Mouse (Mus musculus): ENCODE measurements around the gene 4921536K21Rik.
A peak's percentile ranks its signal among the peaks of the same experiment; 100 is the strongest.

The 4921536K21Rik gene

GRCm38 (mm10) chr11:3894406-3895281 lies at the start of gene 4921536K21Rik, which contains the start of gene Dusp18:
Gene 4921536K21Rik, minus strand, starts transcription at chr11:3895098.
Gene Dusp18, plus strand, starts transcription at chr11:3895240.
- DNase-seq (ENCODE audit: low spot score in 2 of 2): peak; percentile 97 to 99

GRCm38 (mm10) chr11:3941371-3941770 lies 46.5 kb upstream of the 4921536K21Rik start:
- no peak for DNase-seq (ENCODE audit: low spot score in 2 of 2)

GRCm38 (mm10) chr11:3937321-3937874 lies 42.5 kb upstream of the 4921536K21Rik start:
- no peak for DNase-seq (ENCODE audit: low spot score in 2 of 2)

DNA sequence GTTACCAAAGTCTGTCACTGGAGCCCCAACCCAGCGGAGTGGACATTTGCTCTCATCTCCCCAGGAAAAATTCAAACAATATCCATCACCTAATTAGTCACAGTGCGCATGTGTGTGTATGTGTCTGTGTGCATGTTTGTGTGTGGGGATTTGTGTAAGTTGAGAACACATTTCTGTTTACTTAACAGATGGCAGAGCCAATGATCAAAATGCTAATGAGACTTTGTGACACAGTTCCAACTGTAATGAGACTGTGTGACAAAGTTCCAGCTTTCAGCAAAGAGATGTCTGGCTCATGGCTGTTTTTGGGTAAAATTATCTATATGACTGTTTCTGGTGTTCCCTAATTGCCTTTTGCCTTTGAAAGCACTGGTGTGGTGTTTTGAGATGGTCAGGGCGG lies 41.4 kb upstream of the 4921536K21Rik start:
- no peak for DNase-seq (ENCODE audit: low spot score in 2 of 2)

- no peak for DNase-seq (ENCODE audit: low spot score in 2 of 2)
These were observed 40.2 kb upstream of the 4921536K21Rik start for GRCm38 (mm10) chr11:3935135-3935534.

- no peak for DNase-seq (ENCODE audit: low spot score in 2 of 2)
These were observed 38.9 kb upstream of the 4921536K21Rik start for GRCm38 (mm10) chr11:3933756-3934285.

DNA sequence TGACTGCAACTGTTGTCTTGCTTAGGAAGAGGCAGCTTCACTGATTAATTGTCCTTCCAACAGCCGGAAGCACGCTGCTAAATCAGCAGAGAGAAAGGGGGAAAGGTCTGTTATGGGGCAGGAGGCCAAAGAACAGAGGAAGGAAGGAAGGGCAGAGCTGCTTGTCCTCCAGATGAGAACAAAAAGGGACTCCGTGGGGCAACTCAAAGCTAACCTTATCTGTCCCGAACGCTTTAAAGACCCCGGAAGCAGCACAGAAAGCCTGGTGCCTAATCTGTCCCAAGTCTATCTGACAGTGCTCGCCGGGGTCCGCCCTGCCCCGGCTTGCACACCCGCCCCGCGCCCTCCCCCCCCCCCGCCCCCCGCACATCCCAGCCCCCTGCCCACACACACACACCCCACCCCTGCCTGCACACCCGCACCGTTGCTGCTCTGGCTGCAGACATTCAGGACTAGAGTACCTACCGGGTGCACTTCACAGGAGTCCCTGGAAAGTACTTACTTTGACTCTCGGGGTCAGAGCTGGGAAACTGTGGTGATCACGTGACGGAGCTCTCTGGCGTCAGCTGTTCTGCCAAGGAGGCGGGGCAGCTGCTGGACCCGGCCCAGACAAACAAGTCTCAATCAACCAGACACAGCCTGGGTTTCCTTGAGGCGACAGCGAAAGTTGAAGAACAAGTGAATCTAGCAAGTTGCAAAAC lies 36.8 kb upstream of the 4921536K21Rik start, which contains the start of gene Tcn2:
TSS of gene Tcn2 (minus strand) at position 649 of the 701 bp plus-strand sequence.
- DNase-seq (ENCODE audit: low spot score in 2 of 2): peak; percentile 51 to 60

DNA sequence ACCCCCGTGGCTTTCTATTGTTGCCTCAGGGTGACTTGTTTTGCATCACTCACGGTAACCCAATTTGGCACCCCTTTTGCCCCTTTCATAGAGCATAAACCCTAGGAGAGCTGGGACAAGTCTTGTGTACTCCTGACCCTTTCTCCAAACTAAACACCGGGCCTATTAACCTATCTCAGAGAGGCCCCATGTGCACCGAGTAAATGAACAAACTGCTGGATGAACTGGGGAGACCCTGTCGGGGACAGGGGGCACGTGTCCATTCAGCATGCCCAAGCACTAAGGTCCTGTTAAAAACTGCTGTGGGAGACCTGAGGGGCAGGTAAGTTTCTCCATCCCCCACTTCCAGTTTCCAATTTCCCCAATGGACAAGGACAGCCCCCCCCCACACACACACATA lies 36.0 kb upstream of the 4921536K21Rik start:
- no peak for DNase-seq (ENCODE audit: low spot score in 2 of 2)

DNA sequence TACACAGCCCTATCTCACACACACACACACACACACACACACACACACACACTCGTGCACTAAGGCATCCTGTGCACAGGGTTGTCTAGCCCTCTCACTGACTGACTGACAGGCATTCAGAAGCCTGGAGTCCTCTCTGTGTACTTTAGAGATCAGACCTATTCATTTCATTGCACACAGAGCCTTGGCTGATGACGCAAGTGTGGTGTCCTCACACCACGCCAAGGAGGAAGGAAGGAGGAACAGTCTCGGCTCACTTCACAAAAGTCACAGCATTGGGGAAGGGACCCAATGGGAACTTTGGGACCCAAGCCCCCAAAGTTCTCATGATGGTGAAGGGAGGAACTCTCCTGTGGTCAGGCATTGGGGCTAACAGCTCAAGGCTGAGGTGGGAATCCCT lies 35.1 kb upstream of the 4921536K21Rik start:
- no peak for DNase-seq (ENCODE audit: low spot score in 2 of 2)

DNA sequence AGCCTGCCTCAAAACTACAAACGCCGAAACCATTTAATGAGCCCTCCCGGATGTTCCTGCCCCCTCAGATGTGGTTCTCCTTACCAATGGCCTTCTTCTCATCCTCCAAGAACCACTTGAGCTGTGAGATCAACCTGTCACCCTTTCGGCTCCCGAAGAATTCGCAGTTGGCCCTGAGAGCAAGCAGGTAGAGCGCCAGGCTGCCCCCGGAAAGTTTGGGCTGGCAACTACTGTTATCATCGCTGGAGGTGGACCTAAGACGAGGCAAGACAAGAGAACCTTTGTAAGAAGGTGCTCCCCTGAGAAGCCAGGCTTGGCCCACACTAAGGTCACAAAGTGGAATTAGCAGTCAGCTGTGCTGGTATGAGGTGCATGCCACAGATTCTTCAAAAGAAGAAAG lies 31.0 kb upstream of the 4921536K21Rik start:
- DNase-seq (ENCODE audit: low spot score in 2 of 2): no peak

GRCm38 (mm10) chr11:3922731-3923130 lies 27.8 kb upstream of the 4921536K21Rik start:
- no peak for DNase-seq (ENCODE audit: low spot score in 2 of 2)

DNA sequence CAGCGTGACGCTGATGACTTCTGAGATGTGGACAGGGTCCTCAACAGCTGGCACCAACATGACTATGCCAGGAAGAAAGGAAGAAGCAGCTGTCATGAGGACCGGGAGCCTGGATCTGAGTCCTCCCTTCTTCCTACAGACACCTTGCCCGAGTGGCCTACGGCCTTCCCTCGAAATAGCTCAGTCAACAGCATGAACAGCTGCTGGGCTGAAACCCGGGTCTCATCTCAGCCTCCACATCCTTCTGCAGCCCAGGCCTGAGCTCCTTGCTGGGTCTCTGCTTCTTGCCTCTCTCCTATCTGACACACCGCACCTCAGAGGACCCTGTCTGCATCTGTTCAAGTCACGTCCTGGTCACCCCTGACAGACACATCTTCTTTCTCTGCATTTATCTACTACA lies 27.2 kb upstream of the 4921536K21Rik start:
- no peak for DNase-seq (ENCODE audit: low spot score in 2 of 2)

DNA sequence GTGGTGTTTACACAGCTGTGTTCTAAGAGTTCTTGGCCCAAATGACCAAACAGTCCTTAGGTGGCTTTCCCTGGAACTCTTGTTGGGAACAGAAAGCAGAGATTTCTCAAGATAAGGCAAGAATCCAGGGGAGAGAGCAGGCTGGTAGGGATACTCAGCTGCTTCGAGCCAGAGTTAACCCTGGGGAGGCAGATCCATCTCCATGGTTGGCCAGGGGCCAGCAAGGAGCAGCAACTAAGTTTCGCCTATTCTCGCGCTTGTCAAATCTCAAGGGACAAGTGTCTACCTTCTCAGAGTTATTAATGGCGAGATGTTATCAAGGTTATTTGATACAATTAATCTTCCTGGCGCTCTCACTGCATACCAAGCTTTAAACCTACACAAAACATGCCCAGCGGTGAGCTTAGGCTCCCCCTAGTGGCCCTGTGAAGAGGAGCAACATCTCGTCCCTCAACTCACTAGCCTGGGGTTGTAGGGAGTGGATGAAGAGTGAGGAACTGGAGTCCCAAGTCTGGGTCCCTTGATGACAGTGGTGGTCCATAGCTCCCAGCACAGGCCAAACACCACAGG lies 26.5 kb upstream of the 4921536K21Rik start:
- DNase-seq (ENCODE audit: low spot score in 2 of 2): peak; percentile 31 to 71

GRCm38 (mm10) chr11:3920476-3920875 lies 25.6 kb upstream of the 4921536K21Rik start:
- no peak for DNase-seq (ENCODE audit: low spot score in 2 of 2)

DNA sequence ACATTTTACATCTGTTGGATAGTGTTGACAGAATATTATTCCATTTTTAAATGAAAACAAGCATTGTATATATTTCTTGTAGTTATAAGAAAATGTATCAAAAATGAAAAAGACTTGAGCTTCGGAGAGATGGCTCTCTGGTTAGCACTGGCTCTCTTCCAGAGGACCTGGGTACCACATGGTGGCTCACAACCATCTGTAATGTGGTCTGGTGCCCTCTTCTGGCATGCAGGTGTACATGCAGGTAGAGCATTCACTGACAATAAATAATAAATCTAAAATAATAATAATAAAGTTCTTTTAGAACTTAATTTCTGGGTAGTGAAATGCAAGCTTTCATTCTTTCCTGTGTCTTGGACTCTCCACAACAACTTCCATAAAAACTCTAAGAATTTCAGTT lies 23.8 kb upstream of the 4921536K21Rik start:
- DNase-seq (ENCODE audit: low spot score in 2 of 2): no peak

DNA sequence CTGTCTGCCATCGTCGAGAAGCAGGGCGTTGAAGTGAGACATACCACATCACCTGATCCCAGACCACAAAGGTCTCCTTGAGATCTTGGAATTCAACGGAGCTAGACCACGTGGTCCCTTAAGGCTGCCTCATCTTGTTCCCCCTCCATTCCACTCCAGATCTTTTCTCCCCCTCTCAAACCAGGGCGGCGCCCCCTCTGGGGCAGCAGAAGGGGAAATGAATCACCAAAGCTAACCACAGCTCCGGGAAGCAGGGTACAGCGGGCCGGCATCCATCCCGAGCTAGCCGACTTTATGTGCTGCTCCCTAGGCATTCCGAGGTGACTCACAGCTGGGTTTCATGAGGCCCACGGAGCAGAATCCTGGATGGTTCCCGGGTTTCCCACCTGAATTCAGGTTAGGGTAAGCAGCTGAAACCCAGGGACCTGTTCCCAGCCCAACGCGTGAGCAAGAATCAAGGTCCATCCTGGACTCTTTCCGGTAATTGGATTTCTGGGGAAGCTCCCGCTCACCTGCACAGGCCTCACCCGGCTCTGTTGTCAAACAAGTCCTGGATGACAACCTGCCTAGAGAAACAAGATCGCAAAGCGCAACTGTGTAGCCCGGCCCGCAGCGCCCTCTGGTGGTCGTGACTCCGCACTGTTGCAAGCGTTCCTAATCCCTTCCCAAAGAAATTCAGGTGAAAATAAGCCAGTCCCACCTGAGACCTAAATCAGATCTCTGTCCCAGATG lies 19.4 kb upstream of the 4921536K21Rik start, which contains the start of gene Slc35e4:
TSS of gene Slc35e4 (minus strand) at position 556 of the 732 bp plus-strand sequence.
- DNase-seq (ENCODE audit: low spot score in 2 of 2): peak; percentile 83 to 85

GRCm38 (mm10) chr11:3913316-3914108 lies 18.6 kb upstream of the 4921536K21Rik start:
- DNase-seq (ENCODE audit: low spot score in 2 of 2): peak; percentile 94 to 95

DNA sequence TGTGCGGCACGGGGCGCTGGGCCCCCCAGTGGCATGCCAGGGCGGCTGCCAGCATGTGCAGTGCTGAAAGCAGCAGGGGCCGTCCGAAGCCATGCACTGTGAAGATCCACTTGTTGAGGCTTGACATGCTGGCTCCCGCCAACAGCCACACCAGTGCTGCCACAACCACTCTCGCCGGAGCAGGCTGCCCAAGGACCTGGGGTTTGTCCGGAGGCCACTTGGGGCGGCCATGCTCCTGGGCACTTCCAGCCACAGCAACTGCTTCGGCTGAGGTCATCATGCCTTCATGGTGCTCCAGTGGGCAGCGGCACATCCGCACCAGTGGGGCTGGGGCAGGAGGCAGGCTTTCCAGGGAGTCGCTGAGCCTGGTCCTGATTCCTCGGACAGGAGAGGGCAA lies 18.0 kb upstream of the 4921536K21Rik start:
- peak in 1 of 2 experiments; percentile 42 for DNase-seq (ENCODE audit: low spot score in 2 of 2)

DNA sequence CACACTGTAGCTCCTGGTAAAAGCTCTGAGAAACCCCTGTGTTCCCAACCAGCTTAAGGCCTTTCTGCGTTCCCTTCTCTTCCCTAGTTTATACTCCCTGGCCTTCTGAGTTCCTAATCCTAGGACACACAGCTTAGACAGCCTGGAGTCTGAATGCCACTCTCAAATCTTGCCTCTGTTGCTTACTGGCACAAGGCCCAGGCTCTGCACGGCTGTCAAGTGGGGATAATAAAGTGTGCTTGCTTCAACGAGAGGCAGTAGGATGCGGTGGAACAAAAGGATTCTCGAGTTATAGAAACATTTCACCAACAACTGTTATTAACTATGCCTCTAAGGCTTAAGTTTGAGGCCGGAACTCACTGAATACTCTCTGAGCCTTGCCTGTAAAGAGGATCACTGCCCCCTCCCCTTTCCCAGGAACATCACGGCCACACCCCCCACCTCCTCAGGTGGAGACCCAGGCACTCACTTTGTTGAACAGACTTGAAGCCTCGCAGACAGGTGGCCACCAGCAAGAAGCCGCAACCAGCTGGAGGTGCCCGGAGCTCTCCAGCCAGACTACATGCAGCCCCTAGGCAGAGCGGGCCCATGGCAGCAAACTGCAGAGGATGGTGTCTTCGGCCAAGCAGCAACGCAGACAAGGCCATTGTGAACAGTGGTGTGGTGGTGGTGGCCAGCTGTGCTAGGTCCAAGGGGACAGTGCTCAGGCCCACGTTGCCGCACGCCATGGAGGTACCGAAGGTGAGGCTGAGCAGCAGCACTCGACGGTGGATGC lies 17.4 kb upstream of the 4921536K21Rik start:
- peak in 1 of 2 experiments; percentile 54 for DNase-seq (ENCODE audit: low spot score in 2 of 2)
